Mouse (Mus musculus): ENCODE measurements at regions not wholly inside any gene's neighbourhood (a gene's known extent, or its start where the extent isn't known, plus 50 kb on each side); places are given as distances from the start of the nearest gene placed in this dataset.

GRCm38 (mm10) chr8:114004436-114004835, 128.9 kb upstream of the Nudt7 start:
- TF ChIP-seq MAX (IDR thresholded peaks at IDR 0.05; ENCODE audit: low read length), result no peak
- no peak for TF ChIP-seq NRF1 (IDR thresholded peaks at IDR 0.05; ENCODE audit: insufficient read depth, low read depth, low read length, poor library complexity, severe bottlenecking)
- TF ChIP-seq CTCF (IDR thresholded peaks at IDR 0.05 in 2 of 3, conservative IDR thresholded peaks at IDR 0.05 in 1 of 3; ENCODE audit: control insufficient read depth in 1 of 3, insufficient read depth in 1 of 3, low read depth in 2 of 3, low read length in 3 of 3, poor library complexity in 1 of 3, severe bottlenecking in 1 of 3), result no peak

Measured in MEL (cell line).